Mouse (Mus musculus) ES-E14 (cell line): ENCODE measurements around the gene Mtss1l.

ENCODE experiments used
- CHD2 ChIP-seq: IDR thresholded peaks from 2 replicates; pipeline ENCODE4 v1.6.1; 2014; ENCODE audit warnings: mild to moderate bottlenecking, low read depth, low read length, inconsistent platforms
- HCFC1 ChIP-seq: IDR thresholded peaks from 2 replicates; pipeline ENCODE4 v1.6.1; 2012; ENCODE audit warnings: low read length, inconsistent platforms, borderline replicate concordance; ENCODE audit not compliant: insufficient read depth
- MAFK ChIP-seq: IDR thresholded peaks from 2 replicates; pipeline ENCODE4 v1.6.1; 2014; ENCODE audit warnings: mild to moderate bottlenecking, low read depth, low read length, inconsistent platforms; ENCODE audit not compliant: insufficient read depth

DNA sequence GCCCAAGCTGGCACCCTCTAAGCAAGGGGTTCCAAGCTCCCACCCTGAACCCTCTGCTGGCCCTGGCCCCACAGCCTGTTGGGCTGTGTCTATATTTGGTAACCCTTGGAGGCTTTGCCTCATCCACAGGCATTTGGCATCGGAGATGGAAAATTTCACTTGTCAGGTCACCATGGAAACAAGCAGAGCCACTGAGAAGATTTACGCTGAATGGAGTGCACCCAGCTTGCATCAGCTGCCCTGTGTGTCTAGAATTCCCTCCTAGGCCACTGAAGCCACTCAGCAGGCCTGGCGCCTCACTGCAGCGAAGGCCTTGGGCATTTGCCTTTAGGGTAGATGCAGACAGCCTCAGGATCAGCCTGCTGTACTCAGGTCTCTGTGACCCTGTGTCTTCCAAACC is 5.2 kb upstream of the Mtss1l start:
- TF ChIP-seq MAFK = no peak
- no peak for TF ChIP-seq CHD2
- TF ChIP-seq HCFC1 = no peak
